Mouse (Mus musculus) mammary gland, adult 2 months (tissue): ENCODE data around the gene B230307C23Rik. TPM values are rescaled to one million over a fixed set of nuclear protein-coding genes. Genes with fewer than 3 reads are reported as not detected.

ENCODE experiments used
- polyA plus RNA-seq: library from polyadenylated mRNA; depleted of rRNA; stranded (reverse); fragments of >200 nt; gene quantifications from 2 replicates; pipeline ENCODE4 v1.2.3, GENCODE M21; 2012; ENCODE audit warnings: low replicate concordance; rRNA removed

The B230307C23Rik gene
- 4.3 and 7.0 TPM in 2 replicates for polyA plus RNA-seq

GRCm38 (mm10) chr16:97996616-97997382, at the start of gene B230307C23Rik:
B230307C23Rik (plus strand) TSS chr16:97997315.

GRCm38 (mm10) chr16:97962151-97962948, 34.8 kb upstream of the B230307C23Rik start, which contains the start of the genes C2cd2 and Zbtb21:
C2cd2 (minus strand) TSS chr16:97962598.
Zbtb21 (minus strand) TSS chr16:97962622.

Other genes starting within 250 kb of the B230307C23Rik start
- 11.1 and 12.6 TPM in 2 replicates for gene Ripk4, start 233.5 kb upstream of the B230307C23Rik start, polyA plus RNA-seq
- gene Prdm15, start 145.5 kb upstream of the B230307C23Rik start, polyA plus RNA-seq = 12.5 and 16.2 TPM in 2 replicates
- 26.5 and 41.1 TPM in 2 replicates for gene C2cd2, start 34.7 kb upstream of the B230307C23Rik start, polyA plus RNA-seq
- gene Zbtb21, start 34.7 kb upstream of the B230307C23Rik start, polyA plus RNA-seq = 13.8 and 17.4 TPM in 2 replicates
- 0.44 and 0.65 TPM in 2 replicates for gene A630089N07Rik, start 85.1 kb downstream of the B230307C23Rik start, polyA plus RNA-seq